Mouse (Mus musculus): Measurements from ENCODE around the gene Ncoa6.

- TF ChIP-seq CTCF (IDR thresholded peaks at IDR 0.05; ENCODE audit: control insufficient read depth, insufficient read depth, insufficient replicate concordance, low read depth, low read length) (no peak), POLR2A (IDR thresholded peaks at IDR 0.05; ENCODE audit: control insufficient read depth, low read depth, low read length) (no peak)
Measured at GRCm38 (mm10) chr2:155436445-155436844, 37.2 kb downstream of the Ncoa6 start.
